In genomic region chr4:85823952-85824704, GRCm38 (mm10) we compare ENCODE assay signal across 20 mouse cellular contexts.
DNase-seq lines count a peak whose midpoint lies in the region; ATAC-seq and TF ChIP-seq lines count a peak whose summit lies in the region.
"Had no signal": no experiment of that assay in that cellular context is flagged by ENCODE, and none has a peak within 500 bp of the region (broad histone marks: within the 10 kb centered on the region; RNA-seq: fewer than 3 reads in every experiment).

No protein-coding gene starts in this region.

- H3K4me3 ChIP-seq in kidney, postnatal 0 days (replicated peaks; ENCODE audit: low read depth, low read length): no peak overlapping the region
- no peak overlapping the region for H3K4me3 ChIP-seq in embryonic facial prominence, embryonic 13.5 days
- no peak overlapping the region for H3K4me3 ChIP-seq in hindbrain, embryonic 12.5 days
- no peak overlapping the region for H3K4me3 ChIP-seq in midbrain, embryonic 16.5 days (ENCODE audit: low read depth, low read length)
- no peak overlapping the region for H3K4me3 ChIP-seq in intestine, embryonic 16.5 days (ENCODE audit: low read length)
- H3K4me3 ChIP-seq: erythroblast, embryonic 14.5 days; heart, embryonic 10.5 days; limb, embryonic 10.5 days had no signal

- WGBS in kidney, postnatal 0 days: 55% methylated on average over 8 of the region's 8 CpGs
- 30% methylated on average over 8 of the region's 8 CpGs for WGBS in embryonic facial prominence, embryonic 13.5 days
- 50% methylated on average over 8 of the region's 8 CpGs for WGBS in hindbrain, embryonic 12.5 days
- WGBS in midbrain, embryonic 16.5 days: 51% methylated on average over 8 of the region's 8 CpGs
- WGBS in intestine, embryonic 16.5 days: 59% methylated on average over 8 of the region's 8 CpGs

- TF ChIP-seq CTCF in kidney, postnatal 0 days (IDR thresholded peaks at IDR 0.05; ENCODE audit: low read depth): no peak; the same call in 1 of the 2 replicates

- no peaks in the 10 kb centered on the region for H3K9me3 ChIP-seq in kidney, postnatal 0 days (replicated peaks; ENCODE audit: low read length)
- H3K9me3 ChIP-seq in embryonic facial prominence, embryonic 13.5 days: no peaks in the 10 kb centered on the region
- no peaks in the 10 kb centered on the region for H3K9me3 ChIP-seq in hindbrain, embryonic 12.5 days (replicated peaks)
- no peaks in the 10 kb centered on the region; the same call in 1 of the 2 replicates for H3K9me3 ChIP-seq in midbrain, embryonic 16.5 days (replicated peaks; ENCODE audit: control insufficient read depth, low read length, poor library complexity, severe bottlenecking)
- H3K9me3 ChIP-seq in intestine, embryonic 16.5 days (ENCODE audit: control insufficient read depth, low read length): no peaks in the 10 kb centered on the region
- H3K9me3 ChIP-seq: heart, embryonic 10.5 days; limb, embryonic 10.5 days had no signal

- no peaks in the 10 kb centered on the region for H3K36me3 ChIP-seq in kidney, postnatal 0 days (ENCODE audit: insufficient read depth, low read length)
- no peaks in the 10 kb centered on the region for H3K36me3 ChIP-seq in embryonic facial prominence, embryonic 13.5 days
- H3K36me3 ChIP-seq in hindbrain, embryonic 12.5 days: no peaks in the 10 kb centered on the region
- no peaks in the 10 kb centered on the region for H3K36me3 ChIP-seq in midbrain, embryonic 16.5 days (ENCODE audit: control insufficient read depth, insufficient read depth, low read length)
- no peaks in the 10 kb centered on the region for H3K36me3 ChIP-seq in intestine, embryonic 16.5 days (ENCODE audit: control insufficient read depth, insufficient read depth, low read length)
- H3K36me3 ChIP-seq: heart, embryonic 10.5 days; limb, embryonic 10.5 days had no signal

- H3K4me1 ChIP-seq in kidney, postnatal 0 days (replicated peaks; ENCODE audit: insufficient read depth, low read length): no peaks in the 10 kb centered on the region
- peaks cover 12% of the 10 kb centered on the region for H3K4me1 ChIP-seq in embryonic facial prominence, embryonic 13.5 days
- no peaks in the 10 kb centered on the region; the same call in 1 of the 2 replicates for H3K4me1 ChIP-seq in hindbrain, embryonic 12.5 days
- H3K4me1 ChIP-seq in midbrain, embryonic 16.5 days (ENCODE audit: control insufficient read depth, insufficient read depth, low read length): no peaks in the 10 kb centered on the region
- no peaks in the 10 kb centered on the region for H3K4me1 ChIP-seq in intestine, embryonic 16.5 days (ENCODE audit: control insufficient read depth, insufficient read depth, low read length)
- H3K4me1 ChIP-seq: heart, embryonic 10.5 days; limb, embryonic 10.5 days had no signal

- DNase-seq in kidney, postnatal 0 days (ENCODE audit: low spot score): peak; percentile 31
- DNase-seq in kidney, postnatal 10 days: no peak
- DNase-seq in urinary bladder, postnatal 36 days (ENCODE audit: low spot score in 2 of 2): no peak
- DNase-seq in cerebellum, adult 11 months: no peak
- DNase-seq: cerebellum, postnatal 10 days; embryo, embryonic 11 days; gastrocnemius, postnatal 36 days; heart, postnatal 14 days; lung, adult 2 months had no signal

- no peak overlapping the region for H3K27ac ChIP-seq in kidney, postnatal 0 days
- H3K27ac ChIP-seq in embryonic facial prominence, embryonic 13.5 days: peak overlapping the region; percentile 23; the same call in 1 of the 2 replicates
- H3K27ac ChIP-seq in hindbrain, embryonic 12.5 days: peak overlapping the region; percentile 52; the same call in 1 of the 2 replicates
- no peak overlapping the region for H3K27ac ChIP-seq in midbrain, embryonic 16.5 days (ENCODE audit: low read length)
- no peak overlapping the region for H3K27ac ChIP-seq in intestine, embryonic 16.5 days (ENCODE audit: low read length)
- H3K27ac ChIP-seq: heart, embryonic 10.5 days; limb, embryonic 10.5 days; macrophage had no signal

- no peaks in the 10 kb centered on the region for H3K27me3 ChIP-seq in kidney, postnatal 0 days (ENCODE audit: insufficient read depth, low read length)
- peaks cover 27% of the 10 kb centered on the region for H3K27me3 ChIP-seq in embryonic facial prominence, embryonic 13.5 days
- no peaks in the 10 kb centered on the region for H3K27me3 ChIP-seq in hindbrain, embryonic 12.5 days
- no peaks in the 10 kb centered on the region for H3K27me3 ChIP-seq in midbrain, embryonic 16.5 days (ENCODE audit: control insufficient read depth, insufficient read depth, low read depth, low read length)
- H3K27me3 ChIP-seq in intestine, embryonic 16.5 days (replicated peaks; ENCODE audit: control insufficient read depth, insufficient read depth, low read length): no peaks in the 10 kb centered on the region

- H3K4me2 ChIP-seq in kidney, postnatal 0 days (ENCODE audit: low read length): no peak overlapping the region
- peak overlapping the region; percentile 17; the same call in 1 of the 2 replicates for H3K4me2 ChIP-seq in embryonic facial prominence, embryonic 13.5 days
- H3K4me2 ChIP-seq in hindbrain, embryonic 12.5 days (replicated peaks): no peak overlapping the region
- H3K4me2 ChIP-seq in midbrain, embryonic 16.5 days (ENCODE audit: low read length): 0 out of 2 replicates have a peak overlapping the region, but pooled peaks have one; percentile 9
- no peak overlapping the region for H3K4me2 ChIP-seq in intestine, embryonic 16.5 days (ENCODE audit: low read depth, low read length)
- H3K4me2 ChIP-seq: liver, embryonic 11.5 days had no signal

- no peak for ATAC-seq in kidney, postnatal 0 days (replicated peaks; ENCODE audit: low FRiP score, low read depth)
- ATAC-seq in embryonic facial prominence, embryonic 13.5 days (ENCODE audit: insufficient number of reproducible peaks, insufficient read depth, low FRiP score, low TSS enrichment, low read depth): no peak
- peak; percentile 77 for ATAC-seq in hindbrain, embryonic 12.5 days (ENCODE audit: low FRiP score)
- peak; percentile 48; the same call in 1 of the 2 replicates for ATAC-seq in midbrain, embryonic 16.5 days
- no peak for ATAC-seq in intestine, embryonic 16.5 days
- ATAC-seq: activated CD4-positive, CD25-positive, alpha-beta regulatory T cell, adult 4 months; Patski had no signal

- no peak overlapping the region for H3K9ac ChIP-seq in kidney, postnatal 0 days (ENCODE audit: low read depth, low read length)
- no peak overlapping the region for H3K9ac ChIP-seq in embryonic facial prominence, embryonic 13.5 days
- no peak overlapping the region for H3K9ac ChIP-seq in hindbrain, embryonic 12.5 days
- H3K9ac ChIP-seq in midbrain, embryonic 16.5 days (ENCODE audit: low read depth, low read length): no peak overlapping the region
- no peak overlapping the region for H3K9ac ChIP-seq in intestine, embryonic 16.5 days (ENCODE audit: low read depth, low read length)

Comparison
In these comparisons a context has a peak if more than half of its experiments do, and no peak if none do; other contexts are left out.
1. ATAC-seq: peak in hindbrain, embryonic 12.5 days (single experiment) and midbrain, embryonic 16.5 days (single experiment); none in kidney, postnatal 0 days (single experiment), embryonic facial prominence, embryonic 13.5 days (single experiment) and intestine, embryonic 16.5 days (single experiment).
2. H3K27ac ChIP-seq: peak in embryonic facial prominence, embryonic 13.5 days (single experiment) and hindbrain, embryonic 12.5 days (single experiment); none in kidney, postnatal 0 days (single experiment), midbrain, embryonic 16.5 days (single experiment) and intestine, embryonic 16.5 days (single experiment).
3. H3K4me2 ChIP-seq: peak in embryonic facial prominence, embryonic 13.5 days (single experiment) and midbrain, embryonic 16.5 days (single experiment); none in kidney, postnatal 0 days (single experiment), hindbrain, embryonic 12.5 days (single experiment) and intestine, embryonic 16.5 days (single experiment).